Mouse (Mus musculus) embryonic fibroblast, embryonic 13.5 days (primary cell): ENCODE results near the gene Wdr66.

ENCODE experiments used
- CTCF ChIP-seq: IDR thresholded peaks from 2 replicates; pipeline ENCODE4 v1.5.1; 2011; ENCODE audit warnings: mild to moderate bottlenecking, control low read depth, low read length, moderate library complexity, borderline replicate concordance; ENCODE audit not compliant: insufficient read depth
- POLR2A ChIP-seq: IDR thresholded peaks from 2 replicates; pipeline ENCODE4 v1.6.1; 2011; ENCODE audit warnings: low read depth, mild to moderate bottlenecking, control low read depth, low read length, moderate library complexity

DNA sequence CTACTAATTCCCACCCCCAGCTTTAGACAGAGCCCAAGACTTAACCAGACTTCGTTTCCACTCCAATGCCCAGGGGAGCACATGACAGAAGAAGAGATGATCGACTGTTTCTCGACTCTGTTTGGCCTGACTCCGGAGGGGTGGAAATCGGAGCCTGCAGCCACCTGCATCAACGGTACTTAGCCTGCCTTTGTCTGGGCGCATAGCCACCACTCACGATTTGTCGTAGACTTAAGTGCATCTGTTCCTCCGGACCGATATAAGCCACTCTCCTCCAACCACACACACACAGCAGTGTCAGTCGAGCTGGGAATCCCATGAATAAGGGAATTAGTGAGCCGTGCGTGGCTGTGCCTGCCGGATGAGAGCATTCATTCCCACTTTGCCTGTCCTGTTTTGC lies 72.3 kb downstream of the Wdr66 start:
- TF ChIP-seq CTCF (no peak), POLR2A (no peak)
